Mouse (Mus musculus) cerebellum, postnatal 14 days (tissue): ENCODE results near the gene Pxdn.

ENCODE experiments used
- DNase-seq, 2 experiments: peaks; one replicate each; pipeline ENCODE4 v3.0.0; 2021; ENCODE audit warnings: mixed read lengths in 2 of 2

The Pxdn gene

GRCm38 (mm10) chr12:29954464-29954863, 17.1 kb downstream of the Pxdn start:
- no peak for DNase-seq

- peak; percentile 42 to 54 for DNase-seq
Measured at GRCm38 (mm10) chr12:29956969-29957368, 19.6 kb downstream of the Pxdn start.

- no peak for DNase-seq
Measured at GRCm38 (mm10) chr12:29958637-29959036, 21.2 kb downstream of the Pxdn start.

- DNase-seq, result no peak
Measured at GRCm38 (mm10) chr12:29961041-29961440, 23.6 kb downstream of the Pxdn start.

- no peak for DNase-seq
Measured at GRCm38 (mm10) chr12:29965016-29965415, 27.6 kb downstream of the Pxdn start.

- DNase-seq, result no peak
Measured at GRCm38 (mm10) chr12:29971795-29972464, 34.5 kb downstream of the Pxdn start.

- no peak for DNase-seq
Measured at GRCm38 (mm10) chr12:29972533-29972932, 35.1 kb downstream of the Pxdn start.

GRCm38 (mm10) chr12:29980076-29980475, 42.7 kb downstream of the Pxdn start:
- no peak for DNase-seq

GRCm38 (mm10) chr12:29981722-29982293, 44.4 kb downstream of the Pxdn start:
- DNase-seq, result no peak

- DNase-seq, result no peak
Measured at GRCm38 (mm10) chr12:29983190-29983589, 45.8 kb downstream of the Pxdn start.

- peak; percentile 40 to 56 for DNase-seq
Measured at GRCm38 (mm10) chr12:29985126-29985525, 47.7 kb downstream of the Pxdn start.

- DNase-seq, result no peak
Measured at GRCm38 (mm10) chr12:29986241-29986640, 48.8 kb downstream of the Pxdn start.

- DNase-seq, result no peak
Measured at GRCm38 (mm10) chr12:29998895-29999294, 61.5 kb downstream of the Pxdn start.

- DNase-seq, result no peak
Measured at GRCm38 (mm10) chr12:30001951-30002350, 64.5 kb downstream of the Pxdn start.

- peak; percentile 16 to 20 for DNase-seq
Measured at GRCm38 (mm10) chr12:30003680-30004364, 66.4 kb downstream of the Pxdn start.

- peak in 1 of 2 experiments; percentile 17 for DNase-seq
Measured at GRCm38 (mm10) chr12:30004365-30004723, 66.9 kb downstream of the Pxdn start.

GRCm38 (mm10) chr12:30006586-30006985, 69.2 kb downstream of the Pxdn start:
- no peak for DNase-seq

- DNase-seq, result no peak
Measured at GRCm38 (mm10) chr12:30008741-30009140, 71.3 kb downstream of the Pxdn start.

GRCm38 (mm10) chr12:30015501-30015900, 78.1 kb downstream of the Pxdn start:
- DNase-seq, result no peak

GRCm38 (mm10) chr12:30017131-30017530, 79.7 kb downstream of the Pxdn start:
- peak in 1 of 2 experiments; percentile 47 for DNase-seq

- no peak for DNase-seq
Measured at GRCm38 (mm10) chr12:30020447-30020846, 83.0 kb downstream of the Pxdn start.

GRCm38 (mm10) chr12:30023491-30023890, 86.1 kb downstream of the Pxdn start:
- DNase-seq, result no peak

GRCm38 (mm10) chr12:30024264-30024825, 86.9 kb downstream of the Pxdn start:
- DNase-seq, result no peak
